Mouse (Mus musculus) layer of hippocampus, adult 8-10 months (tissue): ENCODE data around the gene Rnasek. TPM values are rescaled to one million over a fixed set of nuclear protein-coding genes. Genes with fewer than 3 reads are reported as not detected.

Experiments used
- DNase-seq, 2 experiments: peaks; one replicate each; pipeline ENCODE4 v3.0.0; 2022; ENCODE audit warnings: low spot score in 2 of 2
- total RNA-seq, 4 experiments: library from RNA; stranded (reverse); gene quantifications; 2 replicates each; pipeline ENCODE4 v1.2.4; 2022

Gene Rnasek
- total RNA-seq, 4 experiments from 2014 or later = 203 to 263 (median 244) TPM

- DNase-seq = no peak
Observed at GRCm38 (mm10) chr11:70218039-70218438, 21.6 kb downstream of the Rnasek start.

- peak in 1 of 2 experiments; percentile 3 for DNase-seq
Observed at GRCm38 (mm10) chr11:70216103-70216502, 23.5 kb downstream of the Rnasek start.

GRCm38 (mm10) chr11:70215301-70215700, 24.3 kb downstream of the Rnasek start:
- DNase-seq = no peak

- no peak for DNase-seq
Observed at GRCm38 (mm10) chr11:70214856-70215209, 24.8 kb downstream of the Rnasek start.

- DNase-seq = peak; percentile 26 to 38
Observed at GRCm38 (mm10) chr11:70214191-70214855, 25.3 kb downstream of the Rnasek start.

GRCm38 (mm10) chr11:70213736-70214135, 25.9 kb downstream of the Rnasek start:
- peak; percentile 19 to 33 for DNase-seq

GRCm38 (mm10) chr11:70212896-70213295, 26.7 kb downstream of the Rnasek start:
- DNase-seq = peak; percentile 56 to 74

GRCm38 (mm10) chr11:70212423-70212822, 27.2 kb downstream of the Rnasek start, which contains the start of gene Slc16a11:
TSS of gene Slc16a11 (plus strand) at chr11:70212752.
- DNase-seq = no peak

- no peak for DNase-seq
Observed at GRCm38 (mm10) chr11:70211972-70212371, 27.7 kb downstream of the Rnasek start.

- DNase-seq = no peak
Observed at GRCm38 (mm10) chr11:70210681-70211080, 29.0 kb downstream of the Rnasek start.

GRCm38 (mm10) chr11:70208778-70209388, 30.8 kb downstream of the Rnasek start:
- DNase-seq = no peak

GRCm38 (mm10) chr11:70207283-70207682, 32.4 kb downstream of the Rnasek start:
- DNase-seq = no peak

GRCm38 (mm10) chr11:70206801-70207200, 32.8 kb downstream of the Rnasek start:
- no peak for DNase-seq

GRCm38 (mm10) chr11:70201691-70202090, 38.0 kb downstream of the Rnasek start:
- DNase-seq = peak; percentile 45 to 74

GRCm38 (mm10) chr11:70200036-70200608, 39.5 kb downstream of the Rnasek start:
- no peak for DNase-seq

- no peak for DNase-seq
Observed at GRCm38 (mm10) chr11:70199107-70199506, 40.5 kb downstream of the Rnasek start.

- no peak for DNase-seq
Observed at GRCm38 (mm10) chr11:70198332-70198731, 41.3 kb downstream of the Rnasek start.

GRCm38 (mm10) chr11:70193354-70194285, 46.0 kb downstream of the Rnasek start:
- DNase-seq = no peak

GRCm38 (mm10) chr11:70192157-70192556, 47.5 kb downstream of the Rnasek start:
- DNase-seq = no peak

GRCm38 (mm10) chr11:70191188-70191587, 48.5 kb downstream of the Rnasek start:
- no peak for DNase-seq

- no peak for DNase-seq
Observed at GRCm38 (mm10) chr11:70189319-70190134, 50.1 kb downstream of the Rnasek start.
